Mouse (Mus musculus) right cerebral cortex, adult 2 months (tissue): ENCODE data around the gene 4930544G11Rik.
A peak's percentile ranks its signal among the peaks of the same experiment; 100 is the strongest.

Experiments
- DNase-seq, 2 experiments: peaks; one replicate each; pipeline ENCODE4 v3.0.0; 2021 to 2022; ENCODE audit warnings: low spot score in 2 of 2

4930544G11Rik gene

GRCm38 (mm10) chr6:65952309-65952708 is at the start of gene 4930544G11Rik:
Gene 4930544G11Rik, plus strand, starts transcription at chr6:65952609.
- DNase-seq = no peak

- DNase-seq = no peak
Observed at GRCm38 (mm10) chr6:65906657-65907182, 45.7 kb upstream of the 4930544G11Rik start.

- peak in 1 of 2 experiments; percentile 2 for DNase-seq
Observed at GRCm38 (mm10) chr6:65915421-65915820, 37.0 kb upstream of the 4930544G11Rik start.

GRCm38 (mm10) chr6:65921703-65922102 is 30.7 kb upstream of the 4930544G11Rik start:
- no peak for DNase-seq

GRCm38 (mm10) chr6:65923501-65924084 is 28.8 kb upstream of the 4930544G11Rik start:
- no peak for DNase-seq

GRCm38 (mm10) chr6:65925737-65926333 is 26.6 kb upstream of the 4930544G11Rik start:
- no peak for DNase-seq

- no peak for DNase-seq
Observed at GRCm38 (mm10) chr6:65930523-65930922, 21.9 kb upstream of the 4930544G11Rik start.

- no peak for DNase-seq
Observed at GRCm38 (mm10) chr6:65932776-65933175, 19.6 kb upstream of the 4930544G11Rik start.

GRCm38 (mm10) chr6:65933177-65933576 is 19.2 kb upstream of the 4930544G11Rik start:
- DNase-seq = no peak

GRCm38 (mm10) chr6:65935566-65936281 is 16.7 kb upstream of the 4930544G11Rik start:
- no peak for DNase-seq

GRCm38 (mm10) chr6:65950492-65950891 is 1.9 kb upstream of the 4930544G11Rik start:
- no peak for DNase-seq

GRCm38 (mm10) chr6:65969386-65970111 is 17.1 kb downstream of the 4930544G11Rik start:
- no peak for DNase-seq

GRCm38 (mm10) chr6:65970410-65970809 is 18.0 kb downstream of the 4930544G11Rik start:
- DNase-seq = no peak

GRCm38 (mm10) chr6:65992081-65992480 is 39.7 kb downstream of the 4930544G11Rik start:
- DNase-seq = no peak

GRCm38 (mm10) chr6:65998343-65998742 is 45.9 kb downstream of the 4930544G11Rik start:
- DNase-seq = no peak
